Mouse (Mus musculus) lung, adult 18-20 months (tissue): ENCODE measurements at regions not wholly inside any gene's neighbourhood (a gene's known extent, or its start where the extent isn't known, plus 50 kb on each side); places are given as distances from the start of the nearest gene placed in this dataset.

Source experiments
- DNase-seq, 2 experiments: peaks; one replicate each; pipeline ENCODE4 v3.0.0; 2022; ENCODE audit warnings: mixed read lengths in 2 of 2

DNA sequence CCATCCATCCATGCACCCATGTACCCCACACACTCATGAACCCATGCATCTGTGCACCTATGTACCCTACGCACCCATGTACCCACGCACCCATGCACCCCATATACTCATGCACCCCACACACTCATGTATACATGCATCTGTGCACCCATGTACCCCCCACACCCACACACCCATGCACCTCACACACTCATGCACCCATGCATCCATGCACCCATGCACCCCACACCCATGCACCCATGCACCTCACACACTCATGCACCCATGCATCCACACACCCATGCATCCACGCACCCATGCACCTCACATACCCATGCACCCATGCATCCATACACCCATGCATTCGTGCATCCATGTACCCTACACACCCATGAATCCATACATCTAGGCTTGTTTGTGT, 63.6 kb downstream of the 4930564D02Rik start:
- no peak for DNase-seq

DNA sequence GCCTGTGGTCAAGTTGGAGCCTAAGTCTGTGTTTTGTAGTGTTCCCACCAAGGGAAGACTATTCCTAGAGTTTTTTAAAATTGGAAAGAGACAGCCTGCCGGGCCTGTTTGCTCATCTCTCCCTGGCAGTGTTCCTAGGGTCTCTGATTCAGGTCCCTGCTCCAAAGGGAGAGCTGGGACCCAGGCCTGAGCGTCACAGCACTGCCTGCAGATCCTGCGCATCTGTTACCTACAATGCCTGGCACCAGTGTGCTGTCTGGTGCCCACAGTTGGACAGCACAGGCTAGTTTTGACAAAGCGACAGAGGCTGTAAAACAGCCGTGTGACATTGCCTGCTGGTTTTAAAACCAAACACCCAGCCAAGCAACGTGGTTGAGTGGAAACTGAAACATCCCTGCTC, 64.4 kb downstream of the 4930564D02Rik start:
- no peak for DNase-seq

- no peak for DNase-seq
Observed at GRCm38 (mm10) chr3:105133011-105133410, 66.4 kb downstream of the 4930564D02Rik start.

- no peak for DNase-seq
Observed at GRCm38 (mm10) chr3:105141170-105141971, 74.7 kb downstream of the 4930564D02Rik start.

GRCm38 (mm10) chr3:105142631-105143030, 76.0 kb downstream of the 4930564D02Rik start:
- DNase-seq: peak in 1 of 2 experiments; percentile 3

GRCm38 (mm10) chr3:105151475-105152157, 85.0 kb downstream of the 4930564D02Rik start:
- DNase-seq: peak in 1 of 2 experiments; percentile 6

GRCm38 (mm10) chr3:105152158-105152541, 85.5 kb downstream of the 4930564D02Rik start:
- no peak for DNase-seq

- no peak for DNase-seq
Observed at GRCm38 (mm10) chr3:105158376-105158775, 91.7 kb downstream of the 4930564D02Rik start.

GRCm38 (mm10) chr3:105165355-105165754, 98.7 kb downstream of the 4930564D02Rik start:
- peak; percentile 47 to 53 for DNase-seq

DNA sequence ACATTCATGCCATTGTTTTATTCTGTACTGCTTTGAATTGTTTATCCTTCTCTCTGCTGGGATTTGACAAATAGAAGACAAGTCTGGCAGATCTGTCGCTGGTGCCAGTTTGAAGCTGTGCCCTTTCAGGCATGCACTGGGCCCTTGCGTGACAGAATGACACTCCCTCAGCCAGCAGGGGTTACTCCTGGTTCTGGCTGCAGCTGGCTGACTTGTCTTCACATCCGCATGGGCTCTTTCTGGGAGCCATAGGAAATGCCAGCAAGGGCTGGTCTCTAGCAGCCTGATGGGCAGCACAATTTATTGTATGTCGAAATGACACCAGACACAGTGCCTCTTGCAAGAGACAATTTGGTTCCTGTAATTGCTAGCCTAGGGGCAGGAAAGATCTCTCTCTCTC, 102.5 kb downstream of the 4930564D02Rik start:
- no peak for DNase-seq

GRCm38 (mm10) chr3:105171527-105171926, 104.9 kb downstream of the 4930564D02Rik start:
- DNase-seq: no peak

DNA sequence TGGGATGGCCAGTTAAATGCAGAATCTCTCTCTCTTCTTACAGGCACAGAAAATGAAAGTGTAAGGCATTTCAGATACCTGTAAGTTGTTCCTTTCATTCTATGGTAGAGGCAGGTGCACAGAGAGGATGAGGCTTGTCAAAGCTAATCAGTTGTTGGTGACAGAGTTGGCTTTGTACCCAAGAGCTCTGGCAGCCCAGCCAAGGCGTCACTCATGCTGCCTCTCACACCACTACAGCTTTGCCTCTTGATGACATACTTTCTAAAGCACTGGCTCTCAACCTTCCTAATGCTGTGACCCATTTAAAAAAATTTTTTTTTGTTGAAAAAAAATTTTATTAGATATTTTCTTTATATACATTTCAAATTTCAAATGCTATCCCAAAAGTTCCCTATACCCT, 105.4 kb downstream of the 4930564D02Rik start:
- no peak for DNase-seq

DNA sequence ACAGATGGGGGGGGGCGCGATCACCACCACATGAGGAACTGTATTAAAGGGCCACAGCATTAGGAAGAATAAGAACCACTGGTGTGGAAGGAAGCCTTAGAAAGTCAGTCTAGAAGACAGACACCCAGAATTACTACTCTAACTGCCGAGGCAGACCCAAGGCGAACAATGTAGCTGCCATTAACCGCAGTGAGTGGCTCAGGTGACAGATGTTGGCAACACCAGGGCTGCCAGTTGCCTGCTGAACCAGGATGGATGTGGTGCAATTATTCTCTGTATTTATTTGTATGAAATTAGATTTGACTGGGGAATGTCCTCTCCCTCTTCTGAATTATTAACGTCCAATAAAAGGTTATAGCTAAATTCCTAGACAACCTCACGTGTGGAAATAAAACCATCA, 124.7 kb downstream of the 4930564D02Rik start:
- no peak for DNase-seq

DNA sequence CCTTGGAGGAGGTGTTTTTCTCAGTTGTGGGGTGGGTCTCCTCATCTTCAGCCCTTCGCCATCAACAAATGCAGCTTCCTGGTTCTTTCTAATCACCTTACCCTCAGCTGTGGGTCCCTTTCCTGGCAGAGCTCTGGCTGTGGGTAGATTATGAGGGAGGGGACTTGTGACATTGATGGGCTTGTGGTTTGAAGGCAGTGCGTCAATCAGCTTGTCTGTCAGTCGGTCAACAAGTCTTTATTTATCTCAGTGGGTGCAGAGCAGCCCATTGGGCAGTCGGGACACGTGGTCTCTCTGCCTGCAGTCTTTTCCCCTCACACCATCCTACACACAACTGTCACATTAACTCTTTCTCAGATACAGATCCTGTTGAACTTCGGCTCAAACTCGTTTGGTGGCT, 125.2 kb downstream of the 4930564D02Rik start:
- no peak for DNase-seq

- DNase-seq: no peak
Observed at GRCm38 (mm10) chr3:105200735-105201134, 134.1 kb downstream of the 4930564D02Rik start.

DNA sequence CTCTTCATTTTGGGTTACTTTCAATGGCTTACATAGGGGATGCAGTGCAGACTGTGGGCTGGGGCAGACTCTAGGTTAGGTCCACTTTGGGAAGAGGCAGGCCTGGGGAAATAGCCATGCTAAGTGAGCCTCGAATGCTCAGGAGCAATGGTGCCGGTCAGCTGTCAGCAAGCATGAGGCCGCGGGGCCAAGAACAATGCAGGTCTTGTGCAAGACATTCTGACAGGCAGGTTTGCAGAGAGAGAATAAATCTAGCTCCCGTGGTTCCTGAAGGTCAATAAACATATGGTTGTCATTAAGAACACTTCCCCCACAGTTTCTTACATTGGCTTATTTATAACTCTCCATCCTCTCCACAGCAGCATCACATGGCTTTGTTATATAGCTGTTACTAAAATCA, 142.5 kb downstream of the 4930564D02Rik start:
- DNase-seq: no peak

GRCm38 (mm10) chr3:105211023-105211422, 144.4 kb downstream of the 4930564D02Rik start:
- no peak for DNase-seq

GRCm38 (mm10) chr3:105211726-105212125, 145.1 kb downstream of the 4930564D02Rik start:
- no peak for DNase-seq

- DNase-seq: no peak
Observed at GRCm38 (mm10) chr3:105214867-105215266, 148.2 kb downstream of the 4930564D02Rik start.

- no peak for DNase-seq
Observed at GRCm38 (mm10) chr3:105215729-105216128, 149.1 kb downstream of the 4930564D02Rik start.

- DNase-seq: no peak
Observed at GRCm38 (mm10) chr3:105219630-105220029, 153.0 kb downstream of the 4930564D02Rik start.

DNA sequence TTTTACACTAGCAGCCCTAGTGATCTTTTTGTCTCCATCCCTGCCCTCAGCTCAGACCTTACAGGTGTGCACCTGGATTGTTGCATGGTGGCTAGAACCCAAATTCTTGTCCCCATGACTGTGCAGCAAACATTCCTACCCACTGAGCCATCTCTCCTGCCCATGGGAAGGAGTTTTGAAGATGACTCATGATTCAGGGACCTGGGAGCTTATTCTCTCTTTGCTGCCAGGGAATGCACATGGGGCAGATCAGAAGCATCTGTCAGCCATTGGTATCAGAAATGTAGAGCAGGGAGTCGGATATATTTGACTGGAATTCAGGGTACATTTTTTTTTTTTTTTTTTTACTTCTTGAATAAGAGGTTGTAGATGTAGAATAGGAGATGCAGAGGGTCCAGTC, 154.0 kb downstream of the 4930564D02Rik start:
- no peak for DNase-seq

DNA sequence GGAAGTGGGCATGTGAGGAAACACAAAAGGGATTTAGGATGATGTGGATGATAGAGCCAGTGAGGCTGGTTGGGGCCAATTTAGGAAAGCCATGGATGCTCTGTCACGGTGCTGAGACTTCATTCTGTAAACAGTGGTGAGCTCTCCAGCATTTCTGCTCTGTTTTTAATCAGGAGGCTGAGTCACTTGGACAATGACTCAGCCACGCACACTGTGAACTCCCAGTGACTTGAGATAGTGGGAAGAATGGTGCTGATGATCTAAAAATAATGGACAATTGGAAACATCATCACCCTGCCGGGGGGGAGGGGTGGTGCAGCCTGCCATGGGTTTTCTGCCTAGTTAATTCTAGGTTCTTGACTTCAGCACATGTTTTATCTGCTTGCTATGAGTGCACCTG, 156.3 kb downstream of the 4930564D02Rik start:
- DNase-seq: no peak

DNA sequence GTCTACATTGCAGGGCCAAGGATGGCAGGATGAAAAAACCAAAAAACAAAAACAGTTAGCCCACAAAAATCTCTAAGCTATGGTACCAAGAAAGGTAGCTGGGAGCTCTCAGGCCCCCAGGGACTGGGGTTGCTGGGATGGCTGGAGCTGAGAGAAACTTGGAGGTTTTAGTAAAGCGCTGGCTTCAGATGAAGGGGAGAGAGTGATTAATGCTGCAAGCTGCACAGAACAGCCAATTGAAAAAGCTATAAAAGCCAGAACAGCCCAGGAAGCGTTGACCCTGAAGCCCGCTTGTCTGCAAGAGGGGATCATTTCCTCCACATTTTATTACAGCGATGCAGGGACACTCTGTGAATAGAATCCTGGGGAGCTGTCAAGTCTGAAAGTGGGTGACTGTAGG, 157.0 kb downstream of the 4930564D02Rik start:
- DNase-seq: no peak
